Mouse (Mus musculus): ENCODE measurements at regions not wholly inside any gene's neighbourhood (a gene's known extent, or its start where the extent isn't known, plus 50 kb on each side); places are given as distances from the start of the nearest gene placed in this dataset.

- DNase-seq (ENCODE audit: low spot score) (no peak), ATAC-seq (replicated peaks; ENCODE audit: low FRiP score, low read depth) (no peak)
- no peaks in the 10 kb centered on the region for H3K4me1 ChIP-seq (replicated peaks; ENCODE audit: insufficient read depth, low read length)
- TF ChIP-seq CTCF (IDR thresholded peaks at IDR 0.05; ENCODE audit: low read depth): no peak
- no peaks in the 10 kb centered on the region for H3K27me3 ChIP-seq (ENCODE audit: insufficient read depth, low read length)
- H3K4me2 ChIP-seq (ENCODE audit: low read length): no peak overlapping the region
- H3K36me3 ChIP-seq (ENCODE audit: insufficient read depth, low read length): no peaks in the 10 kb centered on the region
- H3K9me3 ChIP-seq (replicated peaks; ENCODE audit: low read length): no peaks in the 10 kb centered on the region
- H3K4me3 ChIP-seq (replicated peaks; ENCODE audit: low read depth, low read length): no peak overlapping the region
- 88% methylated on average over 5 of the region's 5 CpGs for WGBS
- no peak overlapping the region for H3K27ac ChIP-seq
- H3K9ac ChIP-seq (ENCODE audit: low read depth, low read length): no peak overlapping the region
Measured at GRCm38 (mm10) chr4:64500635-64501395, 454.0 kb upstream of the Tnc start.

GRCm38 (mm10) chr4:64521883-64522282 is 475.1 kb upstream of the Tnc start:
- Histone ChIP-seq H3K9me3 (replicated peaks; ENCODE audit: low read length) (no peaks in the 10 kb centered on the region), H3K27ac (no peak overlapping the region), H3K27me3 (ENCODE audit: insufficient read depth, low read length) (no peaks in the 10 kb centered on the region), H3K4me3 (replicated peaks; ENCODE audit: low read depth, low read length) (no peak overlapping the region), H3K4me1 (replicated peaks; ENCODE audit: insufficient read depth, low read length) (no peaks in the 10 kb centered on the region), H3K36me3 (ENCODE audit: insufficient read depth, low read length) (no peaks in the 10 kb centered on the region), H3K9ac (ENCODE audit: low read depth, low read length) (no peak overlapping the region), H3K4me2 (ENCODE audit: low read length) (no peak overlapping the region)
- DNase-seq (ENCODE audit: low spot score) (peak; percentile 73), ATAC-seq (replicated peaks; ENCODE audit: low FRiP score, low read depth) (no peak)
- peak; percentile 74 for TF ChIP-seq CTCF (IDR thresholded peaks at IDR 0.05; ENCODE audit: low read depth)

GRCm38 (mm10) chr4:64527724-64528332 is 481.0 kb upstream of the Tnc start:
- Histone ChIP-seq H3K4me2 (ENCODE audit: low read length) (no peak overlapping the region), H3K36me3 (ENCODE audit: insufficient read depth, low read length) (no peaks in the 10 kb centered on the region), H3K4me1 (replicated peaks; ENCODE audit: insufficient read depth, low read length) (no peaks in the 10 kb centered on the region), H3K9me3 (replicated peaks; ENCODE audit: low read length) (no peaks in the 10 kb centered on the region), H3K9ac (ENCODE audit: low read depth, low read length) (no peak overlapping the region), H3K27me3 (ENCODE audit: insufficient read depth, low read length) (no peaks in the 10 kb centered on the region), H3K4me3 (replicated peaks; ENCODE audit: low read depth, low read length) (no peak overlapping the region), H3K27ac (no peak overlapping the region)
- WGBS: 83% methylated on average over 4 of the region's 4 CpGs
- no peak for TF ChIP-seq CTCF (IDR thresholded peaks at IDR 0.05; ENCODE audit: low read depth)
- DNase-seq (ENCODE audit: low spot score) (no peak), ATAC-seq (replicated peaks; ENCODE audit: low FRiP score, low read depth) (no peak)

GRCm38 (mm10) chr4:64530585-64530984 is 483.8 kb upstream of the Tnc start:
- Histone ChIP-seq H3K9me3 (replicated peaks; ENCODE audit: low read length) (no peaks in the 10 kb centered on the region), H3K27me3 (ENCODE audit: insufficient read depth, low read length) (no peaks in the 10 kb centered on the region), H3K4me1 (replicated peaks; ENCODE audit: insufficient read depth, low read length) (no peaks in the 10 kb centered on the region), H3K27ac (no peak overlapping the region), H3K9ac (ENCODE audit: low read depth, low read length) (no peak overlapping the region), H3K4me2 (ENCODE audit: low read length) (no peak overlapping the region), H3K36me3 (ENCODE audit: insufficient read depth, low read length) (no peaks in the 10 kb centered on the region), H3K4me3 (replicated peaks; ENCODE audit: low read depth, low read length) (no peak overlapping the region)
- DNase-seq (ENCODE audit: low spot score) (peak; percentile 85), ATAC-seq (replicated peaks; ENCODE audit: low FRiP score, low read depth) (no peak)
- TF ChIP-seq CTCF (IDR thresholded peaks at IDR 0.05; ENCODE audit: low read depth): peak; percentile 82
- WGBS: 49% methylated on average over 4 of the region's 4 CpGs

- 41% methylated on average over 3 of the region's 3 CpGs for WGBS
- Histone ChIP-seq H3K4me2 (ENCODE audit: low read length) (no peak overlapping the region), H3K4me3 (replicated peaks; ENCODE audit: low read depth, low read length) (no peak overlapping the region), H3K9me3 (replicated peaks; ENCODE audit: low read length) (no peaks in the 10 kb centered on the region), H3K4me1 (replicated peaks; ENCODE audit: insufficient read depth, low read length) (no peaks in the 10 kb centered on the region), H3K36me3 (ENCODE audit: insufficient read depth, low read length) (no peaks in the 10 kb centered on the region), H3K27ac (no peak overlapping the region), H3K9ac (ENCODE audit: low read depth, low read length) (no peak overlapping the region), H3K27me3 (ENCODE audit: insufficient read depth, low read length) (no peaks in the 10 kb centered on the region)
- ATAC-seq (replicated peaks; ENCODE audit: low FRiP score, low read depth) (no peak), DNase-seq (ENCODE audit: low spot score) (peak; percentile 81)
- TF ChIP-seq CTCF (IDR thresholded peaks at IDR 0.05; ENCODE audit: low read depth): peak; percentile 70
Measured at GRCm38 (mm10) chr4:64533019-64533418, 486.2 kb upstream of the Tnc start.

- 50% methylated on average over 6 of the region's 6 CpGs for WGBS
- no peak overlapping the region for H3K27ac ChIP-seq
- 0 out of 2 replicates have a peak, but pooled peaks have one; percentile 35 for ATAC-seq (replicated peaks; ENCODE audit: low FRiP score, low read depth)
- peak; percentile 49 for DNase-seq (ENCODE audit: low spot score)
- no peaks in the 10 kb centered on the region for H3K4me1 ChIP-seq (replicated peaks; ENCODE audit: insufficient read depth, low read length)
- no peak for TF ChIP-seq CTCF (IDR thresholded peaks at IDR 0.05; ENCODE audit: low read depth)
- H3K9ac ChIP-seq (ENCODE audit: low read depth, low read length): no peak overlapping the region
- H3K27me3 ChIP-seq (ENCODE audit: insufficient read depth, low read length): no peaks in the 10 kb centered on the region
- no peaks in the 10 kb centered on the region for H3K9me3 ChIP-seq (replicated peaks; ENCODE audit: low read length)
- H3K4me2 ChIP-seq (ENCODE audit: low read length): no peak overlapping the region
- H3K36me3 ChIP-seq (ENCODE audit: insufficient read depth, low read length): no peaks in the 10 kb centered on the region
- no peak overlapping the region for H3K4me3 ChIP-seq (replicated peaks; ENCODE audit: low read depth, low read length)
Measured at GRCm38 (mm10) chr4:64535554-64536253, 488.9 kb upstream of the Tnc start.

Data from kidney, postnatal 0 days (tissue).